Mouse (Mus musculus): ENCODE results near the gene Akr1c19. TPM values are rescaled to one million over a fixed set of nuclear protein-coding genes. Genes with fewer than 3 reads are reported as not detected.

Gene Akr1c19
- not detected for total RNA-seq (2023)

DNA sequence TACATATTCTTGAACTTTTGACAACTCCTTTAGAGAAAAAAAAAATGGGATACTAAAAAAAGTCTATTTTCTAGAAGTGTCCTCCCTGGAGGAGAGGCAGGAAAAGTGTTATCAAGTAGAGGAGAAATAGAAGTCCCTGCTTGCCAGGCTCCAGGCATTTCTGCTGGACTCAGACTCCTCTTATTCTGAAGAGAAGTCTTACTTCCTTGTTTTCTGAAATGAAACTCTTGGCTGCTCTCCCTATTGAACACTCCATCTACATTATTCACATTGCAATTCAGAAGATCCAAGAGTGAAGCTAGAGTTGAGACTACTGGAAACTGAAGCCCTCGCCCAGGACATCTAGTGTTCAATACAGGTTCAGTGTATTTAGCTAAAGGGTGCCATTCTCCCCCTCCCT, at the start of gene Akr1c19:
Gene Akr1c19, plus strand, starts transcription at position 260 of the 400 bp plus-strand sequence.

DNA sequence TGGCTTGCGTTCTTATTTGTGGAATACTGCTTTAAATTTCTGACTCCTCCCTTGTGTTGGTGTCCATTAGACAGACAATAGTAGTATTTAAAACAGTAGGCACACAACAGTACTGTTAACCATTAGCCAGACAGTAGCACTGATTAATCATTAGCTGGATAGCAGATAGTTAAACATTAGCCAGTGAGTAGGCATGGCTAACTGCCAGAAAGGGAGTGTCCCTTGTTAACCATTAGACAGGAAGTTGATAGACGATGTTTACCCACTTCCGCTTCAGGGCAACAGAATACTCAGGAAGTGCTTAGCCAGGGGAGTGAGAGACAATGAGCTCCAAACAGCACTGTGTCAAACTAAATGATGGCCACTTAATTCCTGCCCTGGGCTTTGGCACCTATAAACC, 37.6 kb upstream of the Akr1c19 start, which contains the start of gene Akr1c13:
Gene Akr1c13, plus strand, starts transcription at position 247 of the 400 bp plus-strand sequence.

DNA sequence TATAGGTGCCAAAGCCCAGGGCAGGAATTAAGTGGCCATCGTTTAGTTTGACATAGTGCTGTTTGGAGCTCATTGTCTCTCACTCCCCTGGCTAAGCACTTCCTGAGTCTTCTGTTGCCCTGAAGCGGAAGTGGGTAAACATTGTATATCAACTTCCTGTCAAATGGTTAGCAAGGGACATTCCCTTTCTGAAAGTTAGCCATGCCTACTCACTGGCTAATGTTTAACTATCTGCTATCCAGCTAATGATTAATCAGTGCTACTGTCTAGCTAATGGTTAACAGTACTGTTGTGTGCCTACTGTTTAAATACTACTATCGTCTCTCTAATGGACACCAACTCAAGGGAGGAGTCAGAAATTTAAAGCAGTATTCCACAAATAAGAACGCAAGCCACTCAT, 50.8 kb downstream of the Akr1c19 start, which contains the start of gene Akr1c12:
Gene Akr1c12, minus strand, starts transcription at position 150 of the 400 bp plus-strand sequence.

Other genes starting within 250 kb of the Akr1c19 start
- gene Akr1c14, start 179.7 kb upstream of the Akr1c19 start, total RNA-seq (2023) = not detected
- gene Akr1c18, start 78.0 kb upstream of the Akr1c19 start, total RNA-seq (2023) = 1 to 10 TPM in 1 of 2 experiments, under 1 TPM in 1; 0.78 to 1.0 TPM
- gene Akr1c13, start 37.5 kb upstream of the Akr1c19 start, total RNA-seq (2023) = 1 to 10 TPM; 6.7 to 9.7 TPM
- gene Akr1c12, start 50.7 kb downstream of the Akr1c19 start, total RNA-seq (2023) = not detected
- gene Akr1c6, start 205.6 kb downstream of the Akr1c19 start, total RNA-seq (2023) = not detected

Measured in neutrophil, adult 59 days (primary cell).